Mouse (Mus musculus) cerebellum, postnatal 36 days (tissue): ENCODE results near the gene Plek2.
"Not testable (repeated sequence)": the region's sequence is repeated elsewhere in the genome, so short reads cannot be mapped to it uniquely, and the experiment has no call there.

Source experiments
- DNase-seq, 2 experiments: peaks; one replicate each; pipeline ENCODE4 v3.0.0; 2021 to 2022; ENCODE audit warnings: mixed read lengths in 2 of 2

Gene Plek2

GRCm38 (mm10) chr12:78906707-78907162 is at the start of gene Plek2:
Plek2 (minus strand) TSS chr12:78906964.
- peak; percentile 68 to 81 for DNase-seq

- no peak for DNase-seq
Measured at GRCm38 (mm10) chr12:78956405-78956804, 49.6 kb upstream of the Plek2 start.

- peak; percentile 83 to 88 for DNase-seq
Measured at GRCm38 (mm10) chr12:78952484-78952883, 45.7 kb upstream of the Plek2 start.

DNA sequence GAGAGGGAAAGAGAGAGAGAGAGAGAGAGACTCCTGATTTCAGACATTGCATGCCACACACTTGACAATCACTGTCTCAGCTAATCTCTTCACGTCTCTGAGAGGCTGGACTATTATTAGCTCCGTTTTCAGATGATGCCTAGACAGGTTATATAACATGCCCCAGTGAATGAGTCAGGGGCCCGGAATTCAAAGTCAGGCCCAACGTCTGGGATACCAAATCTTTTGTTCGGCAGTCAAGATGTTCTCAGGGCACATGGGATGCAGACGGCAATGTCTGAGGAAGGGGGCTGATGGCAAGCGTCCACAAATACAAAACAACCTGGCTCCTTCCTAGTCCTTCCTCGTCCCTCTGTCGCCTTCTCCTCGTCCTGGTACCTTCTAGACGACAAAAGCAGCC is 45.3 kb upstream of the Plek2 start:
- peak; percentile 54 to 75 for DNase-seq

DNA sequence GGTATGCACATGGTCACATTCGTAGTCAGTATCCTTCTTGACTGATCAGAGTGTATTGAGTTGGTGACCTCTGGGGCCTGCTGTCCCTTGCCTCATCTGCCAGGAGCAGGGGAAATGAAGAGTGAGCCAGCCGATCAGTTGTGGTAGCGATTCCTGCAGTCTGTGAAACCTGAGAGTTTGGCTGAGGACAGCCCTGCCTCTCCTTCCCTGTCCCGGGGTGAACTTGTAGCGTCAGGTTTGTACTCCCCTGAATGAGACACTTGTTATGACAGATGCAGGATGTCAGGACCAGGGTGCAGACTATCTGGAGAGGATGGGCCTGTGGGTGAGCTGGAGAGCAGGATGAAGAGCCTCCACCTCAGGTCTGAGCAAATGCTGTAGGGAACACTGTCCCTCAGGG is 40.9 kb upstream of the Plek2 start:
- DNase-seq, result no peak

DNA sequence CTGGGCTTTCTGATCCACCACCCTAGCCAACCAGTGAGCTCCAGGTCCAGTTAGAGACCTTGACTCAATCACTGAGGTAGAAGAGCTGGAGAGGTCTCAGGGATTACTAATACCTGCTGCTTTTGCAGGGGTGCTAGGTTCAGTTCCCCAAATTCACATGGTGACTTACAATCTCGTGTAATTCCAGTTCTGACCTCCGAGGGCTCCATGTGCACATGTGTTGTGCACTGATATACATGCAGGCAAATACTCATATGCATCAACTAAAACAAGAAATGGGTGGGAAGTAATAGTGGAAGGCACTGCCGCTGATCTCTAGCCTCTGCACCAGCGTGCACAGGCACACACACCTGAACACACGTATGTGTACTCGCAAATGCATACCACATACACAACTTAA is 40.4 kb upstream of the Plek2 start:
- peak; percentile 31 to 37 for DNase-seq

GRCm38 (mm10) chr12:78942931-78943330 is 36.2 kb upstream of the Plek2 start:
- DNase-seq, result peak; percentile 32 to 44

- DNase-seq, result no peak
Measured at GRCm38 (mm10) chr12:78940081-78940480, 33.3 kb upstream of the Plek2 start.

DNA sequence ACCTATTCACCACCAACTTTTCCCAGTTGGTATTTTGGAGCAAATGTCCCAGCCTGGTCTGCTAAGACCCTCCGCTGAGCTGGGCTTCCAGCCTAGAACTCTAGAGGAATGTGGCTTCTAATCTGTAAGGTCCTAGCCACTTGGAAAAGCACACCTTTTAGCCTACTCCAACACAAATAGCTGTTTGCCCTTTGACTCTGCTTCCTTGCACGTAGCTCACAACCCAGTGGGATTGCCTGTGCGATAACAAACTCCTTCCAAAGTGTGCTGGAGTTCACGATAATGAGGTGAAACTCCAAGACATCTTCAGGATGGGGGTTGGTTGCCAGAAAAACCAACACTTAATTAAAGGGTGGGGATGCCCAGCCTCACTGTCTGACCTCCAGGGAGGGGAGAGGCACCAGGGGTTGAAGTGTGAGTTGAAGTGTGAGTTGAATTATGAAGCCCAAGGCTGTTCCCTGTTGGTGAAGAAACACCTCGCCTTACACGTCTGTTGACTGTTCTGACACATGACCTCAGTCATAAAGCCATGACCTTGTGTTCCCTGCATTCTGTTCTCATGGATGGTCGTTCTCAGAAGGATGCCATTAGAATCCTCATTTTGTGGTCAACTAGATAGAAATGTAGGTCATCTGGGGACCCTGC is 32.8 kb upstream of the Plek2 start:
- DNase-seq, result no peak

- no peak for DNase-seq
Measured at GRCm38 (mm10) chr12:78936494-78936893, 29.7 kb upstream of the Plek2 start.

GRCm38 (mm10) chr12:78929900-78930299 is 23.1 kb upstream of the Plek2 start:
- DNase-seq, result no peak

GRCm38 (mm10) chr12:78927287-78927686 is 20.5 kb upstream of the Plek2 start:
- no peak for DNase-seq

DNA sequence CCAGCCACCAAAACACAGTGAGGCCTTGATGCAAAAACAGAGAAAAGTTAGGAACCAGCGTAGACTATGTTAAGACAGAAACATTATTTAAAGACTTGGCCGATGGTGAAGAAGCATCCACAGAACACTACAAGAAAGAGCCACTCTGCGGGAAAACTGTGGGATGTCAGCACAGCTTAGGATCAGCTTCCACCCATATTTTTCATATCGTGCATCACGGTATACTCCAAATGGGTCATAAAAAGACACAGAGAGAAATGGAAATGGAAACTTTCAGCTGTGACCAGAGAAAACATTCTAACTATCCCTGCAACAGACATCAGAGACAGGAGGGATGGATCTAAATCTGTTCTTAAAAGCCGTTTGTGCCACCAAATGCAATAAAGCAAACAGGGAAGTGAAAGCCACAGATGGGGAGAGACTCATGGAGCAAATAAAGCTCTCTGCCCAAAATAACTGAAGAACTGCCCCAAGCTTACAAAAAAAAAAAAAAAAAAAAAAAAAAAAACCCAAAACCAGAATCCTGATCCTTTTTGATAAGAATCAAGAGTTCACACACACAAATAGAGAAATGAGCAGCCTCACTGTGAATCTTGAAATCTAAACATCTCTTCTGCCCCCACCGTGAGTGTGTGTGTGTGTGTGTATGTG is 16.9 kb upstream of the Plek2 start:
- DNase-seq, result no peak

DNA sequence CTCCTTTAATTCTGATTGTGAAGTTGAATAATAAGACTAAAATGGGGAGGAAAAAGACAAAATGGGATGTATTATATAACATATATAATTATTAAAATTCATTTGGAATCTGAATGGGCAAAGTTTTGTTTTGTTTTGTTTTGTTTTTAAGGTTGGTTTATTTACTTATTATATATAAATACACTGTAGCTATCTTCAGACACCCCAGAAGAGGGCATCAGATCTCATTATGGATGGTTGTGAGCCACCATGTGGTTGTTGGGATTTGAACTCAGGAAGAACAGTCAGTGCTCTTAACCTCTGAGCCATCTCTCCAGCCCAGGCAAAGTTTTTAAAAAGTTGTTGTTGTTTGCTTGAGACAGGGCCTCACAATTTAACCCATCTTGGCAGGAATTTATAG is 16.2 kb upstream of the Plek2 start:
- DNase-seq, result not testable (repeated sequence)

- no peak for DNase-seq
Measured at GRCm38 (mm10) chr12:78922058-78922457, 15.3 kb upstream of the Plek2 start.

DNA sequence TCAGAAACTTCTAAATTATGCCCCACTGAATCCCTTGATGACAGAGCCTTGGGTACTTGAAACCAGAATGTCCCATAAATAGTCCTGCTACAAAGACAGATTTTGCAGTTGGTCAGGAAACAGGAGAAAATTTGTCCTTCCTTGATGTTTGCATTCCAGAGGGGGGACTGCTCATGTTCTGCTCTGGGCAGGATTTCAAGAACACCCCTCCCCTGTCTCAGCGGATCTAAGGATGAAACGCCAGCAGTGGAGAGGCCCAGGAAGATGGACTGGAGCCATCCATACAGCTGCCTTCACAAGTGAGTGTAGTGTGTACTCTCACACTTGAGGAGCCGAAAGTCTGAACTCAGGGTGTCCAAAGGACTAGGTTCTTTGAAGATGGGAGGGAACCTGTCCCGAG is 14.7 kb upstream of the Plek2 start:
- no peak for DNase-seq

DNA sequence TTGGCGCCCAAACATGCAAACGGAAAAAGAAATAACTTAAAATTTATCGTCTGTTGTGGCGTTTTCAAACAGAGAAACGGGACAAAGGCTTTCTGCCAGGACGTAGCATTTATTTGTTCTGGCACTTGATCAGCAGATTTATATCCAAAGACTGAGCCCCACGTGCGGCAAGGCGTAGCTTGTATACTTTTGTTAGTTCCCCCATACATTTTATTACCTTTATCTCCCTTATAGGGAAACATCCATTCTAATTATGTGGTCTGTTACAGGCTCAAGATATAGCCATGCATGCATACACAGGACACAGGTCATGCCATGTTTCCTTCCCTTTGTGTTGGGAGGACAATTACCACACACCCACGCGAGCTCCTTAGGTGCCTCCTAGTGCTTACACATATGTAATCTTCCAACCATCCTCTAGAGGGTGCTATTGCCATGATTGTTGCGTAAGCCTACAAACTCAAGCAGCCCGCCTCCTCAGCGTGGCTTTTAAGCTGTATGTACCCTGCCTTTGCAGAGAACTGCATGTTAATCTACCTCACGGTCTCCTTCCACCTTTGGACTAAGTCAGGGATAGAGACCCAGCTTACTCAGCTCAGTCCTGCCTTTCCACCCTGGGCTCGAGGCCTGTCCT is 12.4 kb upstream of the Plek2 start:
- DNase-seq, result peak; percentile 64 to 76

DNA sequence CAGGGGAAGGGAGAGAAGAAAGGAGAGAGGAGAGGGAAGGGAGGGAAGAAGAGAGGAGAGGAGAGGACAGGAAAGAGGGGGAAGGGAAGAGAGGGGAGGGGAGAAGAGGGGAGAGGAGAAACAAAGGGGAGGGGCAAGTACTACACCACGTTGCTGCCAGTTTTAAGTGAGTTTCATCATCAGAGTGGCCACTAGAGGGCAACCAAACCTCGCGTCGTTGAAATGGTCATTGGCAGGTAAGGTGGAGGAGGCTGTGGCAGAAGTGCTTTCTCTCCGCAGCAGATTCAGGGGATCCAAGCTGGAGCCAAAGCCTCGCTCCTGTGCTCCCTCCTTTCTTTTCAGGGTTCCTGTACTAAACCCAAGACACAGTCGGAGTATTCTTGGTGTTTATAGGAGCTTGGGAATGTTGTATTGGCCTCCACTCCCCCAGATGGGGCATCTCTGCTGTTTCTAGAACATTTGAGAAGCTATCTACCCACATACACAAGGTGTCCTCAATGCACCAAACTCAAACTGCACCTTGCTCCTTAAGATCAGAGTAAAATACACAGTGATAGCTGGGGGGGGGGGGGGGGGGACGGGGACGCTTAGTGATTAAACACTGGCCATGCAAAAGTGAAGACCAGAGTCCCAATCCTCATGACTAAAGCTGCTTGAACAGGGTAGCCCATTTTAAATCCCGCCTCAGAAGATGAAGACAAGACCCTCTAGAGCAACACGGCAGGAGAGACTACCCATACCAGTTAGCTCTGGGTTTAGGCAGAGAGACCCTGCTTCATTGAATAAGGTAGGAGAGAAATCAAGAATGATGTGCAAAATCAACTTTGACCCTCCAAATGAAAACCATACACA is 11.7 kb upstream of the Plek2 start:
- peak; percentile 85 to 95 for DNase-seq

DNA sequence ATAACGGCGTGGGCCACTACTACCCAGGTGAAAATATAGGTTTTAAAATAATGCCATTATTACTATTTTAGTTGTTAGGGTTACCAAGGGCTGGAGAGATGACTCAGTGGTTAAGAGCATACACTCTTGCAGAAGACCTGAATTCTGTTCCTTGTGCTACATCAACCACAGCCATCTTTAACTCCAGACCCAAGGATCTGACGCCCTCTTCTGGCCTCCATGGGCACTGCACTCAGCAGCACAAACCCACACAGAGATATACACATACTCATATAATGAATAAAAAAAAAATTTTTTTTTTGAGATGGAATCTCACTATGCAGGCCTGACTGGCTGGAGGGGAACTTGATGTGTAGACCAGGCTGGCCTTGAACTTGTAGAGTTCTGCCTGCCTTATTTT is 9.5 kb upstream of the Plek2 start:
- DNase-seq, result no peak

- DNase-seq, result no peak
Measured at GRCm38 (mm10) chr12:78915561-78915960, 8.8 kb upstream of the Plek2 start.

DNA sequence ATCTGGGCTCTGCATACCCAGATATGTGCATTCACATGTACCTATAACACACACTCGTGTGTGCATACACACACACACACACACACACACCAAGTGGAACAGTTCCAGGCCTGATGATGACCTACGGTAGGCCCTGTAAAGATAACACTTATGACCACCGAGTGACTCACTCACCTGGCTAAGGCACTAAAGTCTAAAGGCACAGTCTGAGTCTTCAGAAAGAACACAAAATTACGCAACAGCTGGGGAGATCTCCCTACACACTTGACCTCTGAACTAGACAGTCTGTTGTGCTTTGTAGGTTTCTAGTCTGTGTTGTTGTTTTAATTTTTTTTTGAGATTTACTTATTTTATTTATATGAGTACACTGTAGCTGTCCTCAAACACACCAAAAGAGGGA is 7.7 kb upstream of the Plek2 start:
- no peak for DNase-seq

GRCm38 (mm10) chr12:78911707-78912417 is 5.1 kb upstream of the Plek2 start:
- DNase-seq, result no peak
